Mouse (Mus musculus): ENCODE data around the gene Ccdc58.
"Not testable (repeated sequence)": the region's sequence is repeated elsewhere in the genome, so short reads cannot be mapped to it uniquely, and the experiment has no call there.

Ccdc58 gene

GRCm38 (mm10) chr16:36071450-36072379 is at the start of gene Ccdc58, which contains the start of gene Fam162a:
Gene Ccdc58, plus strand, starts transcription at chr16:36071685.
Gene Fam162a, minus strand, starts transcription at chr16:36071594.
- in situ Hi-C loops (cut with MboI, MseI): loop anchor here (25.0 kb wide), 1 partner anchor 709 kb away; the partner anchor contains the start of gene Sec22a

DNA sequence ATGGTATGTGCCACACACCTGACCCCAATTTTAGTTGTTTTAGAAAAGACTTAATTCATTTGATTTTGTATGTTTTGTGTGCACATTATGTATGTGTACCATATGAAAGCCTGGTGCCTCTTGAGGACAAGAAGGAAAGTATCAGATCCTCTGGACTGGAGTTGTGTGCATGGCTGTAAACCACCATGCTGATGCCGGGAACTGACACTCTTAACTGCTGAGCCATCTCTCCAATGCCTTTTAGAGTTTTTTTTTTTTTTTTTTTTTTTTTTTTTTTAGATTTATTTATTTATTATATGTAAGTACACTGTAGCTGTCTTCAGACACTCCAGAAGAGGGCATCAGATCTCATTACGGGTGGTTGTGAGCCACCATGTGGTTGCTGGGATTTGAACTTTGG is 43.4 kb upstream of the Ccdc58 start:
- in situ Hi-C loops (cut with MboI, MseI): not testable (repeated sequence)

GRCm38 (mm10) chr16:36040640-36041624 is 30.6 kb upstream of the Ccdc58 start, which contains the start of gene Wdr5b:
Gene Wdr5b, plus strand, starts transcription at chr16:36041190.
- in situ Hi-C loops (cut with MboI, MseI): loop anchor here (5.0 kb wide), 1 partner anchor 54 kb away; no protein-coding TSS in a partner anchor

- in situ Hi-C loops (cut with MboI, MseI): loop anchor here (5.0 kb wide), 1 partner anchor 54 kb away; no protein-coding TSS in a partner anchor
Observed at GRCm38 (mm10) chr16:36041625-36042020, 29.9 kb upstream of the Ccdc58 start.

DNA sequence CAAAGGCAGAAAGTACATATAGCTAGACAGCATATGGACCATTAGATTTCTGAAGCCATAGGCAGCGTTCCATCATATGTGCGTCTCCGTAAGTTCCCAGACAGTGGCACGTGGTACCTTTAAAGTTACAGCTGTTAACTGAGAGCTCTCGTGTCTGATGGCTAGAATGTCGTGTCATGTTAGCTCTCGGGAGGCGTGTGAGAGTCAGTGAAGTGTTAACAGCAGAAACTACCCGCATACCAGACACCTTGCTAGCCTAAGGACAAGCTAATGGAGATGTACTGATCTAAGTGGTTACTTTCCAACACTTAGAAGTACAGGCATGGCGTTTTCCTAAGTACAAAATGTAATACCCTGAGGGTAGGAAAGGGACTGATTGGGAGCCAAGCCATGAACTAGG is 28.4 kb upstream of the Ccdc58 start:
- in situ Hi-C loops (cut with MboI, MseI): loop anchor here (5.0 kb wide), 1 partner anchor 56 kb away; no protein-coding TSS in a partner anchor

DNA sequence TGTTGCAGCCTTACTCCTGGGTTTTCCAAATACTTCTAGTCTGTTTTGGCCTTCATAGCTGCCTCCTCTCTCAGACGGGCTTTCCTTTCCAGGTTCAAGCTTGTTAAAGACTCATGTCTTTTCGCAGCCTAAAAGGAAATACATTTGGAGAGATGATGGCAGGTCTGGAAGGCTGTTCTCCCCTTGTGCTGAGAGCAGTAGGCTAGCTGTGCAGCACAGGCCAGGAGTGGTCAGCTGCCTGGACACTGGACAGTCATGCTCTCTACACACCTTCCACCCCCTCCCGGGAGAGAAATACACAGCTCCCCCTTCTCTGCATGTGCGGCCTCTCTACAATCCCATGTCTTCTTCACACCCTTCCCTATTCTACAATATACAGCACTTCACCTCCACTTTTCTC is 27.5 kb upstream of the Ccdc58 start:
- in situ Hi-C loops (cut with MboI, MseI): loop anchor here (5.0 kb wide), 1 partner anchor 57 kb away; no protein-coding TSS in a partner anchor

DNA sequence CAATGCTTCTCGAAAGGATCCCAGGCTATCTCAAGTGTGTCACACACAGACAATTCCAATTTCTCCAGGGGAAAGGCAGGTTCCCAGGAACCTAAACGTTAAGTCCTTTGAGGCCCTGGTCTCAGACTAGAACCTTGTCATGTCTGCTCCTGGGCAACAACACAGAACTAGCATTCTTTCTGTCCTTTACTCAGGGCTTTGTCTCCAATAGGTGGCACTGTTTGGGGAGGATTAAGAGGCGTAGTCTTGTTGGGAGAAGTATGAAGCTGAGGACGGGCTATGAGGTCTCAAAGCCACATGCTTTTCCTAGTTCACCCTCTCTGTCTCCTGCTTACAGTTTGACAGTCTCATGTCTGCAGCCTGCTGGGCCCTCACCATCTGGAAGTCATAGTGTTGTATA is 23.9 kb upstream of the Ccdc58 start:
- in situ Hi-C loops (cut with MboI, MseI): loop anchor here (5.0 kb wide), 1 partner anchor 175 kb away; the partner anchor contains the start of gene Parp14

DNA sequence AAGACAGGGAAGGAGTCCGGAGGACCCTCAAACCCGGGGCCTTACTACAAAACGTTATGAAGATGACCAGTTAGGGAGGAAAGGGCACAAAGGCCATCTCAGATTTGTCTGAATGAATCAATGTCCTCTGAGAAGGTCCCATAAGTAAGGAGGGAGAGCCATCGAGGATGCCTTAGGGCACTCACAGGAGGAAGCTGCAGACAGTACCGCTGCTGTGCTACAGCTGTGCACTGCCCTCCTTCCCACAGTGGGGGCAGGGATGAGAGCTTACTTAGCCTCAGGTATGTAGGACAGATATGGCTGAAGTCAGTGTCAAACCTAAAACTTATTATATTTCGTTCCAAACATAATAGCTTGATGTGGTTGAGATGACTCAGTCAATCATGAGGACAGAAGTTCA is 20.0 kb upstream of the Ccdc58 start:
- in situ Hi-C loops (cut with MboI, MseI): loop anchor here (25.0 kb wide), 1 partner anchor 689 kb away; the partner anchor contains the start of gene Sec22a

- in situ Hi-C loops (cut with MboI, MseI): loop anchor here (25.0 kb wide), 1 partner anchor 691 kb away; the partner anchor contains the start of gene Sec22a
Observed at GRCm38 (mm10) chr16:36053524-36054275, 17.8 kb upstream of the Ccdc58 start.

DNA sequence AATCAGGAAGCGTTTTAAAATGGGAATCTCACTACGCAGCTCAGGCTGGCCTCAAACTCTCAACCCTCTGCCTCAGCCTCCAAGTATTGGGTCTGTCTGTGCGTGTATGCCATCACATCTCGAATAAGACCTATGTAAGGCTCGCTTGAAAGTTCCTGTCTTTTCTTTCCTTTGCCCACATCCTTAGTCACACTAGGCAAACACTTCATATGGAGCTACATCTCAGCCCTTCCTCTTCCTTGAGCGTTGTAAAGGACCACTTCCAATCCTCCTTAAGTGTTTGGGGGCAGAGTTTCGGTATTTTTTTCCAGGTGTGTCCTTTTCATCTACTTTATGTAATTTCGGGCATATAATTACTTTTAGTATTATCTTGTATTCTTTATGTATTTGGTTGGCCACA is 16.6 kb upstream of the Ccdc58 start:
- in situ Hi-C loops (cut with MboI, MseI): loop anchor here (25.0 kb wide), 1 partner anchor 693 kb away; the partner anchor contains the start of gene Sec22a

DNA sequence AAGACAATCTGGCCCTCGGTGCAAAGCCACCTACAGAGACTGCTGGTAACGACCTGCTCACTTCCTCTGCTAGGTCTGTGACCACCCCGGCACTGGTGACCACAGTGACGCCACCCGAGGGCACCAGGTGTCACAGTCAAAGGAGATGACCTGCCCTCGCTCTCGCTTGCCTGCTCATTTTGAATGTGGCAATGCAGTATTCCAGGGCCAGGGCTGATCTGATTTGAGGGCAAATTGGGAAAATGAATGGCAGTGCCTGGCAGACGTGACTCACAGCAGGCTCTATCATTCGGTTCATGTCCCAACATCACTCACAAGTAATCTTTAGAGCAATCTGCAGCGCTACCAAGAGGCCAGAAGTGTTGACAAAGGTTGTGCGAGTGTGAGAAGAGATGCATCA is 15.1 kb upstream of the Ccdc58 start:
- in situ Hi-C loops (cut with MboI, MseI): loop anchor here (25.0 kb wide), 1 partner anchor 694 kb away; the partner anchor contains the start of gene Sec22a

- in situ Hi-C loops (cut with MboI, MseI): loop anchor here (25.0 kb wide), 1 partner anchor 696 kb away; the partner anchor contains the start of gene Sec22a
Observed at GRCm38 (mm10) chr16:36057933-36058475, 13.5 kb upstream of the Ccdc58 start.

GRCm38 (mm10) chr16:36062534-36062933 is 9.0 kb upstream of the Ccdc58 start:
- in situ Hi-C loops (cut with MboI, MseI): loop anchor here (25.0 kb wide), 1 partner anchor 700 kb away; the partner anchor contains the start of gene Sec22a

DNA sequence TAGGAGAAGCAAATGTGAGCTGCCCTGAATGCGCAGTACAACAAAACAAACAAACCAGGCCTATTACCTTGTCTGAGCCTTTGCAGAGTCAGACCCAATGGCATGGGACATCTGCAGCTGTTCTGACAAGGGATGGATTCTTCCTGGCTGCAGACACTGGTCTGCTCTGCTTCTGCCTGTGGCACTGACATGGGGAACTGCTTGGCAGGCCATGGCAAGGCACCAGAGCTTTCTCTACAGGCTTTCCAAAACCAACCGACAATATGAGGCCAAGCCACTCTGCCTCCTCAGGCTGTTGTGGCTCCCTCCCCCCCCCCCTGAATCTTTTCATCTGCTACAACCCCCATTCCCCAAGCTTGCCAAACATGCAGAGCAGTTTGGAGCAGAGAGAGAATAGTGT is 8.2 kb upstream of the Ccdc58 start:
- in situ Hi-C loops (cut with MboI, MseI): loop anchor here (25.0 kb wide), 1 partner anchor 701 kb away; the partner anchor contains the start of gene Sec22a

DNA sequence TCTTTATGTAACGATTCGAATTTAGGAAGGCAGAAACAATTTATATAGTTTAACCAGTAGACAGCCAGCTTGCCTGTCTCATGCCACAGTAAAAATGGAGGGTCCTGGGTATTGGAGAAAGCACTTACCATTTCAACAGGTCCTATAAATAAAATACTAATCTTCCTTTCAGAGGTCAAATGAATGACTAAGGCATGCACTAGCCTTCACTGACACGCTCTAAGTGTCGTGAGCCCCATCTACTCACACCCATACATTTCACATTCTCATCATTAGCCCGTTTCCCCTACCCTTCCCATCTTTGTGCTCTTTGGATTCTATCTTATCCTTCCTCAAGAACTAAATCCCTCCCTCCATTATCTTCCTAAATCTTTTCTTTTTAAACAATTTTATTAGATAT is 6.6 kb upstream of the Ccdc58 start:
- in situ Hi-C loops (cut with MboI, MseI): loop anchor here (25.0 kb wide), 1 partner anchor 703 kb away; the partner anchor contains the start of gene Sec22a

DNA sequence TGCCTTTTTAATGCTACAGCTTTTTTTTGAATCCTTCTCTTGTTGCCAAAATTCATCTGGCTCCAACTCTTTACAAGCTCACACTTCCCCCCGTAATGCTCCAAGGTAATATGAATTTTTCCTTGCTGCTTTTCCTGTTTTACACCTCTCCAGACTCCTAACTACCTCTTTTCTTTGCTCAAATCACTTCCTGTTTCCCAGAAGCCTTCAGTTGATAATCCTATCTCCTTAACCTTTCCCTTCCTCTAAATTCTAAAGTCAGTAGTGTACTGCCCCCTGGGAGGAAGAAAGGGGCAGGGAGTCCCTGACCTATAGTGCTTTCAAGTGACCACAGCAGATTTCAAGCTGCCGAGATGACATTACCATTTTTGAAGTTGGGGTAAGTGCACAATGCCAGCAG is 3.8 kb upstream of the Ccdc58 start:
- in situ Hi-C loops (cut with MboI, MseI): loop anchor here (25.0 kb wide), 1 partner anchor 705 kb away; the partner anchor contains the start of gene Sec22a

- in situ Hi-C loops (cut with MboI, MseI): loop anchor here (25.0 kb wide), 1 partner anchor 706 kb away; the partner anchor contains the start of gene Sec22a
Observed at GRCm38 (mm10) chr16:36068356-36068755, 3.1 kb upstream of the Ccdc58 start.

DNA sequence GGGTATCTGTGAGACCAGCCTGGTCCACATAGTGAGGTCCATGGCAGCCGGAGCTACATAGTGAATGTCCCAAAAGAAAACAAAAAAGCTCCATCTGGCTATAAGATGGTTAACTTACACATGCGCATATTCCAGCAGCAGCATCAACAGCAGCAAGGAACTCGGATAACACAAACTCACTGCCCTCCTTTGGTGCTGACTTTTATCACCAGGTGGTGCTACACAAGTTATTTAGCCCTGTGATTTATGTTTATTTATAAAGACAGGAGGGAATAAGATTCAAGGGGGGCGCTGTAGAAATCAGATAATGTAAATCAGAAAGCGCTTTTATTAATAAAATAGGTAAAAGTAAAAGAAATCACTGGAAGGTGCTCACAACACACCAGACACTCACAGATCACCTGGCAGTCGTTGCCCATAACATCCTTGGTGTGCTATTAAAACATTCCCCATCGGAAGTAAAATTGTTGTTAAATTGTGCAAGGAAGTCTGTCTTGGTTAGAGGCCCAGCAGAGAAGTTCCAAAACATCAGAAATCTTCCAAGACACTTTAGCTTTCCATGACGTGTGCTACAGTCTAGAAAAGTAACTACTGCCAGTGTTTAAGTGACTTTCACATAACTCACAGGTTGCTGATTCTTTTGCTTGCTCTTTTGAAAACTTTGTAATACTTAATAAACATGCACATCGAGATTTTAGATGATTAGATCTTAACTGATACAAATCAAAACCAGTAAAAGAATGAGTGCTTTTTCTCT is 1.5 kb upstream of the Ccdc58 start:
- in situ Hi-C loops (cut with MboI, MseI): loop anchor here (25.0 kb wide), 1 partner anchor 708 kb away; the partner anchor contains the start of gene Sec22a

- in situ Hi-C loops (cut with MboI, MseI): loop anchor here (25.0 kb wide), 1 partner anchor 709 kb away; the partner anchor contains the start of gene Sec22a
Observed at GRCm38 (mm10) chr16:36071071-36071449, 425 bp upstream of the Ccdc58 start.

Measured in regulatory T cell (primary cell).